Mouse (Mus musculus): ENCODE data around the gene Slc9a8.

Gene Slc9a8

GRCm38 (mm10) chr2:167510485-167510884 is 89.0 kb downstream of the Slc9a8 start:
- DNase-seq (ENCODE audit: low spot score in 2 of 2), result no peak

GRCm38 (mm10) chr2:167512365-167512764 is 90.9 kb downstream of the Slc9a8 start:
- no peak for DNase-seq (ENCODE audit: low spot score in 2 of 2)

GRCm38 (mm10) chr2:167512970-167513369 is 91.5 kb downstream of the Slc9a8 start:
- no peak for DNase-seq (ENCODE audit: low spot score in 2 of 2)

- no peak for DNase-seq (ENCODE audit: low spot score in 2 of 2)
Observed at GRCm38 (mm10) chr2:167514641-167515040, 93.1 kb downstream of the Slc9a8 start.

- DNase-seq (ENCODE audit: low spot score in 2 of 2), result no peak
Observed at GRCm38 (mm10) chr2:167515688-167516087, 94.2 kb downstream of the Slc9a8 start.

GRCm38 (mm10) chr2:167519606-167520252 is 98.2 kb downstream of the Slc9a8 start:
- no peak for DNase-seq (ENCODE audit: low spot score in 2 of 2)

Measured in right cerebral cortex, postnatal 36 days (tissue).